Mouse (Mus musculus) adrenal gland, postnatal 14 days (tissue): ENCODE measurements around the gene Gm17490. TPM values are rescaled to one million over a fixed set of nuclear protein-coding genes. Genes with fewer than 3 reads are reported as not detected.
A peak's percentile ranks its signal among the peaks of the same experiment; 100 is the strongest.

ENCODE experiments used
- DNase-seq: peaks from one replicate; pipeline ENCODE4 v3.0.0; 2021; ENCODE audit warnings: mixed read lengths
- long read RNA-seq, 2 experiments: library from polyadenylated mRNA; stranded (forward); transcript quantifications; one replicate each; pipeline ENCODE4 v2.0.0; 2021
- total RNA-seq: library from RNA; stranded (reverse); gene quantifications from 2 replicates; pipeline ENCODE4 v1.2.3, GENCODE M21; 2021

Gene Gm17490
- not detected in 2 replicates for total RNA-seq
- long read RNA-seq, experiment 1: 0 reads
- long read RNA-seq, experiment 2: 0 reads

DNA sequence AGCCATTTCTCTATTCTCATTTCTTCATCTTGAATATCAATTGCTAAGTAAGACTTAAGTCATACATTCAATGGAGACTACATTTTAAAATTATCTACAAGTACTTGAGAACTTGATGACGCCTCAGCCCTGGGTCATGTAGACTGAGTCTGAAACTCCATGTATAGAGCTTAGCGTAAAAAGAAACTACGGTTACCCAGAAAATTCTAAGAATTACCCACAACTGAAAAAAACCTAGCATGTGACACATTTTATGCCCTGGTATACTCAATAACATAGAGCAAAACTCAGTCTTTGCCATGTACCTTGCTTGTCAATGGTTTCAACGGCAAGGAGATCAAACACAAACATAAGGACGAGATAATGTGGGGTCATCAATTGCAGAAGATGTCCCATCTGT lies at the start of gene Gm17490:
TSS of gene Gm17490 (minus strand) at position 375 of the 400 bp plus-strand sequence.
- DNase-seq: no peak

- peak; percentile 29 for DNase-seq
Measured at GRCm38 (mm10) chr2:11672144-11672543, 46.1 kb upstream of the Gm17490 start.

DNA sequence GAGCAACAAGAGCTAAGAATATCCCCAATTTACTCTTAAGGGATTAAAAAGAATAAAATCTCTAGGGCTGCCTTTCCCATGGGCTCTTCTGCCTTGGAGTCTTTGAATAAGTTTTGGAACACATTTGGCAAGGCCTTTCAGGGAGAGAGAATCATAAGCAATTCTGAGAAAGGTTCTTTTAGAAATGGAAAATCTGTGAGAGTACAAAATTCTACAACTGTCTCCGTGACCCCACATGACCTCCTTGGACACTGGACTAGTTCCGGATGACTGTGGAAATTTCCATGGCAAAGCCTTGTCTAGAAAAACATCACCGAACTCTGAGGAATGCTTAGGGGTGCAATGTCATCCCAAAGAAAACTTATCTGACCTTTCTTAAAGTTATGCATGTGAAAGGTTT lies 39.3 kb upstream of the Gm17490 start:
- peak; percentile 12 for DNase-seq

GRCm38 (mm10) chr2:11664806-11665205 lies 38.7 kb upstream of the Gm17490 start:
- peak; percentile 34 for DNase-seq

- DNase-seq: peak; percentile 71
Measured at GRCm38 (mm10) chr2:11664367-11664766, 38.3 kb upstream of the Gm17490 start.

GRCm38 (mm10) chr2:11663961-11664360 lies 37.9 kb upstream of the Gm17490 start:
- DNase-seq: peak; percentile 88

- DNase-seq: no peak
Measured at GRCm38 (mm10) chr2:11662907-11663230, 36.8 kb upstream of the Gm17490 start.

DNA sequence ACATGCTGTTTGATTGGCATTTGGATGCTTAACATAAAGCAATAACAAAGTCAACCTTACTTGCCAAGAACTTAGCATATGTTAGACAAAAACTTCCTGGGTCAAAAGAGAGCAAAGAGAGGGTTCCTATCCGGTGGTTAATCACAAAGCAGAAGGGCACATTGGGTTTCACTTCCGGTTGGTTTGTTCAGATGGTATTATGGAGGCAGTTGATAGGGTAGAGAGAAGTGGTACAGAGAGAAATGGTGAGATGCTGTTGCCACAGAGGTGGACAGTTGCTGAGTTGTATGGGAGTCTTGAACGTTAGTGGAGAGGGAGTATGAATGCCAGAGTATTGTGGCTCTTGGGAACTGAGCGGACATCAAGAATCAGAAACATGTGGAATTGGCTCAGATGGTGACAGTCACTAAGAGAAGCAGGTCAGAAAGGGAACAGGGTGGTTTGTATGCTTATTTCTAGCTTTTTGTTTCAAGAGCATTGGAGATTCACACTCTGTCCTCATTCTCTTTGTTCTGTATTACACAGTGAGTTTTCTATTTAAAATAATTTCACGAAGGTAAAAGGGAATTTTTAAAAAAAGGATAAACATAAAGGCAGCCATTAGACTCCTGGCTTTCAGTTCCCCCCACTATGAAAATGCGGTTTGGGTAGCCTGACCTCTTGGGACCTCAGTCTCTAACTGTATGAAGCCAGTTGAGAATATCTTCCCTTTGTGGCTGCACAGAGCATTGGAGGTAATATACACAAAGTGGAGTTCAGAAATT lies 36.3 kb upstream of the Gm17490 start:
- DNase-seq: no peak

- DNase-seq: no peak
Measured at GRCm38 (mm10) chr2:11659263-11659662, 33.2 kb upstream of the Gm17490 start.

- no peak for DNase-seq
Measured at GRCm38 (mm10) chr2:11657581-11657980, 31.5 kb upstream of the Gm17490 start.

DNA sequence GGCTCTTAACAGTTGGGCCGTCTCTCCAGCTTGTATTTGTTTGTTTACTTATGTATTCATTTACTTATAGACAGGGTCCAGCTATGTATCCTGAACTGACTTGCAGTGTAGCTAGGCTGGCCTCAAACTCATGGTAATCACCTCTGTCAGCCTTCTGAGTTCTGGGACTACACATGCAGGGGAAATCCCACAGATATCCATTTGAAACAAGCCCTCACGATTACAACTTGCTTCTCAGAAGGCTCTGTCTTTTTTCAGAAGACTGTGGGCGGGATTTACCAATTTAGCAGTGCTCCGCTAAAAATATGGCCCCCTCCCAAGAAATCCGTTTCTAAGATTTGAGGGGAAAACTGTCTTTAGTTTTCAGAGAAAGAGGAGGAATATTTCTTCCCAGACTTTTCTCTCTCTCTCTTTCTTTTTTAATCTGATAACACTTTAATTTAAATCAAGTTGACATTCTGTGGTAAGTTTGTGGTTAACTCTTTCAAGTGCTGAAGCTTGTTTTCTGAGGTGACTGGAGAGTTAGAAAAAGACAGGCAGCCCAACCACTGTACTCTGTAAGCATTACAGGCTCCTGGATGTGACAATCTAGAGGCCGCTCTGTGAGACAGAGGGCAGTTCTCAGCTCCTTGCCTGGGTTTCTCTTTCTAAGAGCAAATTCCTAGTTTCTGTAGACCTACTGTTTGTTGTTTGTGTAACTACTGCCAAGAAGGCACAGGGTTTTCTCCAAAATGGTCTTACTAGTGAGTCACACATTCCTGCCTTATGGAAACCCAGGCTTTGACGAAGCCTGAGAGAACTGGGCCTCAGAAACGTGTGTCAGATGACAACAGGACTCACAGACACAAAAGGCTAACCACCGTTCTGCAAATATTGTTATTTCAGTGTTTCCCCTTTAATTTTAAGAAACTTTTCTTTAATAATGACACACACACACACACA lies 29.2 kb upstream of the Gm17490 start:
- no peak for DNase-seq

- DNase-seq: no peak
Measured at GRCm38 (mm10) chr2:11653780-11654179, 27.7 kb upstream of the Gm17490 start.

DNA sequence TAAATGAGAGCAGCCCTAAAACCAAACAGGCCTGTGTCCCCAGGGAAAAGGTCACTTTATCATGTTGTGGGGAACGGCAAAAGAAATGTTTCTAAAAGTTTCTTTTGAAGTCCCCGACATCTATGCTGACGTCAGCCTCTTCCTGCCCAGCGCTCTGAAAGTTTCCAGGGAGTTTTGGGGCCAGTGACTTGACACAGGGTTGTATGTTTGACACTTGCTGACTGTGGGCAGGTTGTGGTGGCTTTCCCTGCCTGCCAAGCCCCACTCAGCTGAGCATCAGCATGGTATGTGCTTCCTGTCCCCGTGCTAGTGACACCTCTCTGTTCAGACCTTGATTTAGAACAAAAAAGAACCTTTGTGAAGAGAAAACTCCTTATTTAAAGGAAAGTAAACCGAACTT lies 27.3 kb upstream of the Gm17490 start:
- peak; percentile 42 for DNase-seq

GRCm38 (mm10) chr2:11652780-11653179 lies 26.7 kb upstream of the Gm17490 start:
- no peak for DNase-seq

- DNase-seq: no peak
Measured at GRCm38 (mm10) chr2:11652196-11652595, 26.1 kb upstream of the Gm17490 start.

DNA sequence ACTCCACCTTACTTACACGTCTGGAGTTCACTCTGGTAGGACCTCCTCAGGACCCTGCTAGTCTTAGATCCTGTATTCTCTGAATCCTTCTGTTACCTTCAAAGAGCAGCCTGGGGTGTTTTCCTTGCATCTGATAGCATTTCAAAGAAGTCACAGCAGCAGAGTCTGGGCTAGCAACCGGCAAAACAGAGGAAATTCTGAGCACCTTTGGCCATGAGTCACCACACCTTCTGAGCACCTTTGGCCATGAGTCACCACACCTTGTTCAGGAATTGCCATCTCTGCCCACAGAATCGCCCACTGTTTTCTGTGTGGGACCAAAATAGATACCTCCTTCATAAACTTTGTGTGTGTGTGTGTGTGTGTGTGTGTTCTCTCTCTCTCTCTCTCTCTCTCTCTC lies 25.4 kb upstream of the Gm17490 start:
- no peak for DNase-seq

GRCm38 (mm10) chr2:11645297-11645696 lies 19.2 kb upstream of the Gm17490 start:
- DNase-seq: no peak

GRCm38 (mm10) chr2:11644057-11644456 lies 18.0 kb upstream of the Gm17490 start:
- no peak for DNase-seq

- no peak for DNase-seq
Measured at GRCm38 (mm10) chr2:11642451-11642941, 16.4 kb upstream of the Gm17490 start, which contains the start of gene Il2ra. Il2ra (plus strand) TSS chr2:11642807.

GRCm38 (mm10) chr2:11637115-11637514 lies 11.1 kb upstream of the Gm17490 start:
- no peak for DNase-seq

DNA sequence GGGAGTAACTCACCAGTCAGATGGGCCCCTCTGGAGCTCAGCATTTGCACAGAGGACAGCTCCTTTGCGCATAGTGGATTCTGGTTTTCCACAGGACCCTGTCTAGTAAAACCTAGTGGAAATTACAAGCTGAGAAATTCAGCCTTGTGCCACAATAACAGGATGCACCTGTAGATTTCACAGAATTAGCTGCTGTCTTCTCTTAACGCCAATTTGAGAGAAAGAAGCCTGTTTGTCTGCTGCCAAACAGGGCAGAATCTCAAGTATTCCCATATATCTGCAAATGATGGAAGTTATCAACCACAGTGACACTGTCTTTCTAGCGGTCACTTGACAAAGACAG lies 10.0 kb upstream of the Gm17490 start:
- DNase-seq: no peak

DNA sequence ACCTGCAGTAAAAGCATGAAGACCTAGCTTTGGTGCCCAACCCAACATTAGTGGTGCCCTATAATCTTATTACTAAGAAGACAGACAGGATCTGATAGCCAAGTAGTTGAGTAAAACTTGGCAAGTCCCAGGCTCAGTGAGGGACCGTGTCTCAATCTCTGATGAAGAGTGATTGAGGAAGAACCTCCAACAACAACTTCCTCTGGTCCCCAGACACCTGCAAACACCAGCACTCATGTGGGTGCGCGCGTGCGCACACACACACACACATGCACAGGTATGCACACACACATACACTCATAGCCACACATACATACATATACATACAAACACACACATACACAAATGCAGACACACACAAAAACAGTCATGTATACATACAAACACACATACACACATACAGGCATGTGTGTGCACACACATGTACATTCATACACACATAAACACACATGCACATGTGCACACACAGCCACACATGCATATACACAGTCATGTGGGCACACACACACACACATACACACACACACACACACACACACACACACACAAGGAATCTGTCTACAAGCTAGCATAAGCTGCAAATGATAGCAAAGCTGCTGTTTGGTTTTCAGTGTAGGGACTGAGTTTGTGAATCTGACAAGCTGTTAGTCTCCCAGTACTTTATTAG lies 9.5 kb upstream of the Gm17490 start:
- no peak for DNase-seq

DNA sequence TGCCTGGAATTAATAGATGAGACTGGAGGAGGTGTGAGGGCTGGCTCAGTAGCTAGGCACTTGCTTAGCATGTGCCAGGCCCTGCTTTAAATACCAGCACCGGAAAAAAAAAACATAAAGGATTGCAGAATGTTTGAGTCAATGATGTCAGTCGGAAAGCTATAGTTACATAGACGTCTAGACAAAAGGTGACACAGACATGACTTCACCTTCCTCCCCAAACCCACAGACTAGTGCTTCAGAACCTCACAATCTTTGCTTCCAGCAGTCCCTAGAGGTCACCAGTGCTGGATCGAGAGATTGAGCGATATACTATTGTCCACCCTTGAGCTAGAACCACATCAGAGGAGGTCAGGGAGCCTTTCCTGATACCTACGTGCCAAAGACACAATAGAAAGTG lies 9.0 kb upstream of the Gm17490 start:
- no peak for DNase-seq
